Mouse (Mus musculus) adipocyte (in vitro differentiated cells): ENCODE measurements at regions not wholly inside any gene's neighbourhood (a gene's known extent, or its start where the extent isn't known, plus 50 kb on each side); places are given as distances from the start of the nearest gene placed in this dataset.

Experiments
- DNase-seq: peaks from one replicate; pipeline ENCODE4 v3.0.0-alpha.2; 2016; ENCODE audit warnings: low spot score

DNA sequence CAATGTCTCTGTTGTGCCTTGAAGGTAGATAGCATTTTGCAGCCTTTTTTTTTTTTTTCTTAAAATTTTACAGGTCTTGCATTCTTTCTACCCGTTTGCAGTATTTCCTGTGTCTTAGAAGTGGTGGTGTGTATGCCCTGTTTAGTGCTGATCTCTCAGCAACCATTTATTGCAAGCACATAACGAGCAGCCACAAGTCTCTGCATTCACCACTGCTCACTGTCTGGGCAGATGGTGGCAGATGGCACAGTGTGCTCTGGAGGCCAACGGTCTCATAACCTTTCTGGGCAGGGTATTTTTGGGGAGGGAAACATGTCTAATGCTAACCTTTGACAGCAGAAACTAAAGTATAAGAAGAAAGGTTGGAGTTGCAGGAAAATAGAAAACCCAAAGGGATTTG is 266.1 kb upstream of the Ptger4 start:
- no peak for DNase-seq

DNA sequence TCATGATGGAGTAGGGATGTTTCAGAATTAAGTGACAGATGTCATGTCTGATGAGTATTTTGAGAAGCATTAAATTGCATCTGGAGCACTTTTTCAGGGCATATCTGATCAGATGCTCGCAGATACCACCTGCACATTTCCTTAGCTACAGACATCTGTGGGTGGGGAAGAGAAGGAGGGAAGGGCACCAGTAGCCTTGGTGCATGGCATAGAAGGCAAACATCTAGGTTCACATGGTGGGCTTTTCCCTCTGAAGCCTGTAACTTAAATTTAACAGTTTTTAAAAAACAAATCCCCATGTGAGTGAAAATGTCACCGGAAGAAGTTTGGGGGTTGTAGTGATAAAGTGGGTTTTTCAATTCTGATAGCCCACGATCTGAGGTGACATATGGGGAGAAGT is 267.1 kb upstream of the Ptger4 start:
- DNase-seq, result no peak

- no peak for DNase-seq
Observed at GRCm38 (mm10) chr15:5512546-5512945, 268.6 kb upstream of the Ptger4 start.

DNA sequence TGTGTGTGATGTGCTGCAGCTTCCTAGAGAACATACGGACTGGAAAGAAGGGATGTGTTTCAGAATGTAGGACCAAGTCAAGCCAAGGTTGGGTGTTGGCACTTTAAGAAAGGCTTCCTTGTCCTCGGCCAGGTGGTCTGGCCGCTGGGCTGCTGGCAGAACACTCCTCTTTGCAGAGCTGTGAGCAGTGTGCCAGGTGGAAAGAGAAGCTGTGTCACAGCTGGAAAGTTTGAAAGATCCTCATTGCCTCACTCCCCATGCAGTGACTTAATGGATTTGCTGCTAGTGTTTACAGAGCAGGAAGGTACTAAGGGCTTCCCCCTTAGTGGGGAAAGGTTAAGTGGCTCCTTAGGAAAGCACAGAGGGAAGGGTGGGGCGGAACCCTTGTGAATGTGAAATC is 269.2 kb upstream of the Ptger4 start:
- DNase-seq, result no peak

GRCm38 (mm10) chr15:5514217-5514616 is 270.2 kb upstream of the Ptger4 start:
- DNase-seq, result no peak

GRCm38 (mm10) chr15:5517244-5517966 is 273.4 kb upstream of the Ptger4 start:
- DNase-seq, result no peak

DNA sequence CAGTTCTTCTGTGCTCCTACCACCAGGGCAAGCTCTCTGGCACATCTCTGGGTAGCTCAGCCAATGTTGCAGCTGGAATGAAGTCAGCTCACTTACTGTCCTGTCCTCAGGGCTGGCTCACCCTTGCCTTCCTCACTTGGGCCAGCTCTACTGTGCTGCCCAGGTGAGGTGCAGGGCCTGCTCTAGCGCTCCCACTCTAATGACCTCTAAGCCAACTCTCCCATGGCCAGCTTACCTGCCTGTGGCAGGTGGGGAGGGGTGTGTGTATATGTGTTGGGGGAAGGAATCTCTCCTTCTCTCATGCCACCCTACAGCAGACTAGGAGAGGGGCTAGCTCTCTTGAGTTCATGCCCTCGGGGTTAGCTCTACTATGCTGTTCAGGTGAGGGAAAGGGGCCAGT is 275.6 kb upstream of the Ptger4 start:
- no peak for DNase-seq

GRCm38 (mm10) chr15:5519997-5520396 is 276.0 kb upstream of the Ptger4 start:
- no peak for DNase-seq

DNA sequence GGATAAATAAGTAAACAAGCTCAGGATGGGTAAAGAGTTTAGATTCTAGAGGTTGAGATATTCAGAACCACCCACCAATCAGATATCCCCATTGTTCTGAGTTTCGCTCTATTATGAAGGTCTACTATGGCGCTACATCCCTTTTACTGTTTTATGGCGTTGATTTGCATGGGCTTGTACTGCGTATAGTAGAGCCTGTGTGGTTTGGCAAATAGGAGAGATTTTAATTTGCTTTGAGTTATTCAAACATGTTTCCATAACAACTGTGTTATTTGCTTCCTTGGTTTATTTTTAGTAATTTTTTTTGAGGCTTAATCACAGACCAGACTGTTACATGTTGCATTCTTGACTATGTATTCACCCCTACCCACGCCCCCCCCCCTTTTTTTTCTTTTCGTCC is 284.6 kb upstream of the Ptger4 start:
- no peak for DNase-seq

- peak; percentile 39 for DNase-seq
Observed at GRCm38 (mm10) chr15:5533656-5534055, 289.7 kb upstream of the Ptger4 start.

DNA sequence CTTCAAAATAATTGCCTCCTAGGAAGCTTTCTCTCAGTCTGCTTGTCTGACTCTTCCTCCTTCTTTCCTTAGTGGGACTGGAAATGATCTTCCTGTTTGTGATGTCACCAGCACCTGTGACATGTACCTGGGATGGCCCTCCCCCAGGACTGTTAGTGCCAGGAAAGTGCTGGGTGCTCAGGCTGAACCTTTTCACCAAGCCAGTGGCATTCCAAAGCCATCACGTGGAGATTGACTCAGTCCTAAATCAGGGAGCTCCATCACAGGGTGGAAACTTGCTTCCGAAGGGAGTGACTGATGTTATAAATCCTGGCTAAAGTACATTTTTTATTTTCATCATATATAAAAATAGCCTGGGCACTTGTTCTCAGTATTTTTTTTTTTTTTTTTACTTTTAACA is 293.4 kb upstream of the Ptger4 start:
- DNase-seq, result no peak

DNA sequence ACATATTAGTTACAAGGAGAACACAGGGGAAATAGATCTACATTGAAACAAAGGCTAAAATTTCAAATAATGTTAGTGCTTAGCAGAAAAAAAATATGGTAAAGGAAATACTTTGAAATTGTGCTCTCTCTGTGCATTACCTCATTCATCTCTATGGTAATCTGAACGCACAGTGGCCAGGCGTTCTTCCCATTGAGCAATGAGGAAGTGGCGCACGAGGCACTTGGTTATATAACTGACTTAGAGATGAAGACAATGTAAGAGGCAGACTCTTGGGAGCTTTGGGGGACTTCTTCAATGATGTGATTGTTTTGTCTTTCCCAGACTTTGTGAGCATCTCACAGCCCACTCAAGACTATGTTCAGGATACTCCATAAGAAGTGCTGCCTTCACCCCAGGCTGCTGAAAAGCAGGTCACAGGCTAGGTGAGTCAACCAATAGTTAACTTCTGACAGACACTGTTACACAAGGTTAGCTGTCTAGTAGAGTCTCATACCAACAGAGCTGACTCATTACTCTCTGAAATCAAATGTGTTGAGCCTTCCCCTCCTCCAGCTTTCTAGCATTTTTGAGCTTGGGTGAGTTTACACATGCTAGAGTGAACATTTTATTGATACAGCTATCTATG is 295.4 kb upstream of the Ptger4 start:
- DNase-seq, result peak; percentile 6

GRCm38 (mm10) chr15:5554526-5554925 is 310.5 kb upstream of the Ptger4 start:
- no peak for DNase-seq

DNA sequence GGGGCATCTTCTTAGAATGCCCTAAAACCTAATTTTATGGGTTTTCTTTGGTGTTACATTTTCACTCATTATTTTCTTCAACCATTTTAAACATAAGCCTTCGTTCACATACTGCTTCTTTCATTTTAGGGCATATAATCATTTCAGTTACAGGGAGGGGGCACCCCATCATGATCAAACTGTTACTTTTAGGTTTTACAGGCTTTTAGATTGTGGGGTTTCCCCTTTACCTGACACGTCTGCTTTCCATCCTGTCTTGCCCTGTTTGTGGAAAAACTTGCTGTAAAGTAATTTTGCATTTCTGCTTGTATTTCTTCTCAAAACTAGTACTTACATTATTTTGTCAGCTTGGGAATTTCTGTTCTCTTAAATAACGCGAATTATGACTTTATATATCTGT is 310.9 kb upstream of the Ptger4 start:
- DNase-seq, result no peak

DNA sequence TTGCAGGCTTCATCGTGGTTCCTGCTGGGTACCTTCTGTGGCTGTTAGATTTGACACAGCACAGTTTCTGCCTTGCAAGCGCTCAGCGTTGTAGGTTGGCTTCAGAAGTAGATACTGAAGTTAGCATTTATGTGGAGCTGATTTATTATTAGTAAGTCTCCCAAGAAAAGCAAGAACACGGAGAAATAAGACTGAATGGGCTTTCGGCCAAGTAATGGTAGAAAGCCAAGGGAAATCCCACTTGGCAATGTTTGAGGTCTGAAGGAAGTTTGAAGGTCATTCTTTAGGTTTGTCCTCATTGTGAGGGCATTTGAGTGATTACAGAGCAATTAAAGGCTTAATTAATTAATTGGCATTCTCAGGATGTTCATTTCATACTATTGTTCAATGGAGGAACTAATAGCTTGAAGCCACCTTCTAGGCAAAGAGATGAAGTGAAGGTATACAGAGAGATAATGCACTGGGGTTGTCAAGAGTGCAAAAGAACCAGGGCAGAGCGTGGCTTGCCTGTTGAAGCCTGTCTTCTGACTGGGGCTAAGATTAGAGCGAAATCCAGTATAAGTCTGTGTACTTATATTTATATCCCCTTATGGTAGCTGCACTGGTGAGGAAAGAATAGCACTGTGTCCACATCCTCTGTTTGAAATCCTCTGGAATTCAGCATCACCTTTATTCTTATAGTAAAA is 311.5 kb upstream of the Ptger4 start:
- peak; percentile 36 for DNase-seq

DNA sequence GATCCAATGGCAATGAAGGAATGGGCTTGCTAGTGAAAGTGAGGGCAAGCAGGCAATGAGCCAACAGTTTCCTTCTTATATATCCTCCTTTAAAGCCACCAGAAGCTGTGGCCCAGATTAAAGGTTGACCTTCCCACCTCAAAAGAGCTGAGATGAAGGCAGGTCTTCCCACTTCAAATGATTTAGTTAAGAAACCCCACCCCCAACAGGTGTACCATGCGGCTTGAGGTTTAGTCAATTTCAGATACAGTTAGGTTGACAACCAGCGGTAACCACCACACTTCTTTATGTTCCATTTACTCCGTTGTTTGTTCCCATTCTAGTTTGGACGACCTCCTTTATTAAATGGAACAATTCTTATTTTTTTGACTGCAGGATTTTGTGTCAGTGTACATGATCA is 317.8 kb upstream of the Ptger4 start:
- no peak for DNase-seq

DNA sequence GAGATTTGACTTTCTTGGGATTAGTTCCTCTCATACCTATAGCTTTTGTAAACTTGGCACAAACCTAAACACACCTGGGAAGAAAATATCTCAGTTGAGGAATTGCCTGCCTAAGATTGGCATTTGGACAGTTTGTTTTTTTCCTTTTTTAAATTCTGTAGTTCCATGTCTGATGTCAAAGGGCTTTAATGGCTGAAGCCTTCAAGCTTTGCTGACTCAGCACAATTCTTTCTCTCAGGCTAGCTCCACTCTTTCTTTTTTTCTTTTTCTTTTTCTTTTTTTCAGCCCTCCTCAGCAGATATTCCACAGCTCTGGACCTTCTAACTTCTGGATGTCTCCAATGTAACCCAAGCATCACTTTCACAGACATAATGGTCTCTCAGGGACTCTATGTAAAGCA is 330.4 kb upstream of the Ptger4 start:
- no peak for DNase-seq

DNA sequence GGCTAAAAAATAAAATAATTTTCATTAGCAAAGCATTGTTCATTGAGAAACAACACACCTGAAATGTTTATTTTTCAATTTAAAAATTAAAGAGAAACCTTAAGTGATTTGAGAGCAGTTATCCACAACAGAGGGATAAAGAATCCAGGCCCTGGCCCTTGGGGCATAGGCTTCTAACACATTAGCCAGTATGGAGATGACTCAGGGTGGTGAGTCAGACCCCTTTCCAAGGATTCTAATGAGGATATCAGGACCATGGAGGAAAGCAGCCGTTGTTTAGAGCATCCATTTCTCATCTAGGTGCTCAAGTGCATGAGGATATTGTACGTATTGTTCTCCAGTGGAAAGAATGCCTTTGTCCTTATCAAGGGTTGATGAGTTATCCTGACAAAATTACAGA is 335.6 kb upstream of the Ptger4 start:
- DNase-seq, result no peak

DNA sequence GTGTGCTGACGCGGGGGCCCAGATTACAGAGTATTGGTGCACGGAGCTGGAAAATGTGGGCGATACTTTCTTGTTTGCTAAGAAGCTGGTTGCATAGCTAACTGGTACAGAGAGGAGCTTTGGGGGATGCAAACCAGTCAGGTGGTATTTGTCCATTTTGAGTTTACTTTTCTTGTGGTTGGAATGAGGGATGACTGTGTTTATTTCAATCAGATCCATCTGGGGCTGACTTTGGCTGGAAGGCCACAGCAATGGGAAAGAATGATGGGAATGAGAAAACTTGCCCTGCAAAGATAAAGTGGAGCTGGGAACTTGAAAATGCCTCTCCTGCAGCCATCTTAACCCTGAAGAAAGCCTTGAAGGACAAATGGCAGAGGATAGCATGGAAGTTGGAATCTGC is 336.4 kb upstream of the Ptger4 start:
- DNase-seq, result no peak

- no peak for DNase-seq
Observed at GRCm38 (mm10) chr15:5584381-5584780, 340.4 kb upstream of the Ptger4 start.

- no peak for DNase-seq
Observed at GRCm38 (mm10) chr15:5604732-5605266, 360.8 kb upstream of the Ptger4 start.

DNA sequence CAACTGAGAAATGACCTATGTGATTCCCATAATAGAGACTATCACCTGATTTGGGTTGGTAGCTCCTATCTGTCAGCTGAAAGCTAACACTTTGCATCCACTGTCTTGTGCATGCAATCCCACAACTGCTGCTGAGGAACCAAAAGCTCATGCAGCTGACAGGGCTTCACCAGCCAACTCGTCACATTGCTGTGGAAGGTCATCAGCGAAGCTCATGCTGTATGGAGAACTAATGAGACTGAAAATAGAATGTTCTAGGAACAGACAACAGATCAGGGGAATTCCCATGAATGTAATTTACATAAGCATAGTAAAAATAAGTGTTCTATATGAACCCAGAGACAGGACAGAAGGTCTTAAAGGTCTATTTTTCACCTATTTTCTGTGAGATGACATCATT is 363.5 kb upstream of the Ptger4 start:
- no peak for DNase-seq

GRCm38 (mm10) chr15:5623021-5623420 is 379.0 kb upstream of the Ptger4 start:
- no peak for DNase-seq
